Mouse (Mus musculus): ENCODE results near the gene Terf2. TPM values are rescaled to one million over a fixed set of nuclear protein-coding genes. Genes with fewer than 3 reads are reported as not detected.

Gene Terf2
- polyA plus RNA-seq (2014; fragmentation: Illumina TruSeq; extraction: RNeasy Lipid Tissue Mini Kit (QIAGEN cat#74804)): 39.3 TPM

GRCm38 (mm10) chr8:107096366-107097036, at the start of gene Terf2:
TSS of gene Terf2 (minus strand) at chr8:107096547.

GRCm38 (mm10) chr8:107065511-107066496, 30.5 kb downstream of the Terf2 start, which contains the start of gene Tmed6:
TSS of gene Tmed6 (minus strand) at chr8:107065644.

GRCm38 (mm10) chr8:107056076-107056972, 40.0 kb downstream of the Terf2 start, which contains the start of the genes Cog8 and Nip7:
TSS of gene Cog8 (minus strand) at chr8:107056689.
TSS of gene Nip7 (plus strand) at chr8:107056877.

GRCm38 (mm10) chr8:107048061-107048941, 48.0 kb downstream of the Terf2 start, which contains the start of gene Pdf:
TSS of gene Pdf (minus strand) at chr8:107048614.

GRCm38 (mm10) chr8:107030650-107031576, 65.4 kb downstream of the Terf2 start, which contains the start of gene Vps4a:
TSS of gene Vps4a (plus strand) at chr8:107031222.

Other genes starting within 250 kb of the Terf2 start
- gene Has3, start 226.3 kb downstream of the Terf2 start, polyA plus RNA-seq (2014; fragmentation: Illumina TruSeq; extraction: RNeasy Lipid Tissue Mini Kit (QIAGEN cat#74804)): 1.4 TPM
- 40.8 TPM for gene Utp4, start 202.9 kb downstream of the Terf2 start, polyA plus RNA-seq (2014; fragmentation: Illumina TruSeq; extraction: RNeasy Lipid Tissue Mini Kit (QIAGEN cat#74804))
- gene Sntb2, start 160.8 kb downstream of the Terf2 start, polyA plus RNA-seq (2014; fragmentation: Illumina TruSeq; extraction: RNeasy Lipid Tissue Mini Kit (QIAGEN cat#74804)): 61.9 TPM
- gene Vps4a, start 65.3 kb downstream of the Terf2 start, polyA plus RNA-seq (2014; fragmentation: Illumina TruSeq; extraction: RNeasy Lipid Tissue Mini Kit (QIAGEN cat#74804)): 36.2 TPM
- 62.8 TPM for gene Pdf, start 47.9 kb downstream of the Terf2 start, polyA plus RNA-seq (2014; fragmentation: Illumina TruSeq; extraction: RNeasy Lipid Tissue Mini Kit (QIAGEN cat#74804))
- 23.3 TPM for gene Cog8, start 39.9 kb downstream of the Terf2 start, polyA plus RNA-seq (2014; fragmentation: Illumina TruSeq; extraction: RNeasy Lipid Tissue Mini Kit (QIAGEN cat#74804))
- gene Nip7, start 39.7 kb downstream of the Terf2 start, polyA plus RNA-seq (2014; fragmentation: Illumina TruSeq; extraction: RNeasy Lipid Tissue Mini Kit (QIAGEN cat#74804)): 19.2 TPM
- gene Tmed6, start 30.9 kb downstream of the Terf2 start, polyA plus RNA-seq (2014; fragmentation: Illumina TruSeq; extraction: RNeasy Lipid Tissue Mini Kit (QIAGEN cat#74804)): not detected
- 239 TPM for gene Cyb5b, start 54.1 kb upstream of the Terf2 start, polyA plus RNA-seq (2014; fragmentation: Illumina TruSeq; extraction: RNeasy Lipid Tissue Mini Kit (QIAGEN cat#74804))
- 145 TPM for gene Nfat5, start 196.9 kb upstream of the Terf2 start, polyA plus RNA-seq (2014; fragmentation: Illumina TruSeq; extraction: RNeasy Lipid Tissue Mini Kit (QIAGEN cat#74804))